Mouse (Mus musculus): ENCODE data around the gene Scap. TPM values are rescaled to one million over a fixed set of nuclear protein-coding genes. Genes with fewer than 3 reads are reported as not detected.
A peak's percentile ranks its signal among the peaks of the same experiment; 100 is the strongest.
"Not testable (repeated sequence)": the region's sequence is repeated elsewhere in the genome, so short reads cannot be mapped to it uniquely, and the experiment has no call there.

Gene Scap
- polyA plus RNA-seq, 1 experiment from 2014 or later: 33.4 TPM

DNA sequence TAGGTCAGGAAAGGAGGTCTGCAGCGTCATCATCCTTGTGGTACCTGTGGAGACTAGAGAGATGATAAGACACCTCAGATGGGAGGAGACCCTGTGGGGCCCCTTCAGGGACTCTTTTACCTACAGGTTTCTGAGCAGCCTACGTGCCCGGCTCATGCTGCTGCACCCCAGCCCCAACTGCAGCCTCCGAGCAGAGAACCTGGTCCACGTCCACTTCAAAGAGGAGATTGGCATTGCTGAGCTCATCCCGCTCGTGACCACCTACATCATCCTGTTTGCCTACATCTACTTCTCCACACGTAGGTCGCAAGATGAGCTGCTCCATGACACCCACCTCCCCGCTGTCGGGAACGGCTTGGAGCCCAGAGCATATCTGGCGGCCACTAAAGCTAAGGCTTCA, 40.8 kb downstream of the Scap start:
- no peaks in the 10 kb centered on the region for H3K4me1 ChIP-seq (replicated peaks; ENCODE audit: insufficient read depth, low read length)
- WGBS: 94% methylated on average over 13 of the region's 13 CpGs
- H3K27ac ChIP-seq: no peak overlapping the region
- DNase-seq (ENCODE audit: low spot score) (no peak), ATAC-seq (replicated peaks; ENCODE audit: low FRiP score, low read depth) (no peak)
- peaks cover 39% of the 10 kb centered on the region; the same call in 1 of the 2 replicates for H3K36me3 ChIP-seq (ENCODE audit: insufficient read depth, low read length)
- H3K4me3 ChIP-seq (replicated peaks; ENCODE audit: low read depth, low read length): no peak overlapping the region
- H3K4me2 ChIP-seq (ENCODE audit: low read length): no peak overlapping the region
- TF ChIP-seq CTCF (IDR thresholded peaks at IDR 0.05; ENCODE audit: low read depth): no peak
- no peaks in the 10 kb centered on the region for H3K9me3 ChIP-seq (replicated peaks; ENCODE audit: low read length)
- no peaks in the 10 kb centered on the region for H3K27me3 ChIP-seq (ENCODE audit: insufficient read depth, low read length)
- no peak overlapping the region for H3K9ac ChIP-seq (ENCODE audit: low read depth, low read length)

- no peak for DNase-seq (ENCODE audit: low spot score)
- ATAC-seq (replicated peaks; ENCODE audit: low FRiP score, low read depth): no peak
- no peak overlapping the region for H3K4me3 ChIP-seq (replicated peaks; ENCODE audit: low read depth, low read length)
- H3K4me2 ChIP-seq (ENCODE audit: low read length): no peak overlapping the region
- no peak overlapping the region for H3K27ac ChIP-seq
- no peaks in the 10 kb centered on the region for H3K4me1 ChIP-seq (replicated peaks; ENCODE audit: insufficient read depth, low read length)
- H3K36me3 ChIP-seq (ENCODE audit: insufficient read depth, low read length): peaks cover 44% of the 10 kb centered on the region; the same call in 1 of the 2 replicates
- no peaks in the 10 kb centered on the region for H3K9me3 ChIP-seq (replicated peaks; ENCODE audit: low read length)
- no peak for TF ChIP-seq CTCF (IDR thresholded peaks at IDR 0.05; ENCODE audit: low read depth)
- WGBS: 97% methylated on average over 3 of the region's 3 CpGs
- no peak overlapping the region for H3K9ac ChIP-seq (ENCODE audit: low read depth, low read length)
- H3K27me3 ChIP-seq (ENCODE audit: insufficient read depth, low read length): no peaks in the 10 kb centered on the region
These were observed 42.6 kb downstream of the Scap start for GRCm38 (mm10) chr9:110375668-110376067.

DNA sequence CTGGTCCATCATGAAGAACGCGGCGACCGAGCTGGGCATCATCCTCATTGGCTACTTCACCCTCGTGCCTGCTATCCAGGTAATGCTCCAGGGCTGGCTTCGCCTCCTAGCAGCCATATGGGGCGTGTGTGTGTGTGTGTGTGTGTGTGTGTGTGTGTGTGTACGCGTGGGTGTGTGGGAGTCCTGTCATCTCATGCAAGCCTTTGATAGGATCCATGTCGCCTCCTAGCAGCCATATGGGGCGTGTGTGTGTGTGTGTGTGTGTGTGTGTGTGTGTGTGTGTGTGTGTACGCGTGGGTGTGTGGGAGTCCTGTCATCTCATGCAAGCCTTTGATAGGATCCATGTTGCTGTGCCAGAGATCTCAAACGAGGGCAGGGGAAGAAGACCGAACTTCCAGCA, 44.6 kb downstream of the Scap start:
- not testable (repeated sequence) for ATAC-seq (replicated peaks; ENCODE audit: low FRiP score, low read depth); H3K9ac ChIP-seq (ENCODE audit: low read depth, low read length); H3K4me2 ChIP-seq (ENCODE audit: low read length); H3K27ac ChIP-seq; DNase-seq (ENCODE audit: low spot score); H3K27me3 ChIP-seq (ENCODE audit: insufficient read depth, low read length); H3K4me3 ChIP-seq (replicated peaks; ENCODE audit: low read depth, low read length); H3K9me3 ChIP-seq (replicated peaks; ENCODE audit: low read length); H3K4me1 ChIP-seq (replicated peaks; ENCODE audit: insufficient read depth, low read length)
- WGBS: 81% methylated on average over 15 of the region's 15 CpGs
- peaks cover 42% of the 10 kb centered on the region; the same call in 1 of the 2 replicates for H3K36me3 ChIP-seq (ENCODE audit: insufficient read depth, low read length)

DNA sequence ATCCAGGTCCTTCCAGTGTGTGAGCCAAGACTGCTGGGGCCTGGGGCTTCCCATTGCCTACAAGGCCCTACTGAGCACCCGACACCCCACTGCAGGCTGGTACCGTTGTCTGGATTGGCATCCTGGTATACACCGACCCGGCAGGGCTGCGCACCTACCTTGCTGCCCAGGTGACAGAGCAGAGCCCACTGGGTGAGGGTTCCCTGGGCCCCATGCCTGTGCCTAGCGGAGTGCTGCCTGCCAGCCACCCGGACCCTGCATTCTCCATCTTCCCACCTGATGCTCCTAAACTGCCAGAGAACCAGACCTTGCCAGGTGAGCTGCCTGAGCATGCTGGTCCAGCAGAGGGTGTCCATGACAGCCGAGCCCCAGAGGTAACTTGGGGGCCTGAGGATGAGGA, 46.3 kb downstream of the Scap start:
- no peaks in the 10 kb centered on the region for H3K4me1 ChIP-seq (replicated peaks; ENCODE audit: insufficient read depth, low read length)
- H3K27ac ChIP-seq: no peak overlapping the region
- H3K4me3 ChIP-seq (replicated peaks; ENCODE audit: low read depth, low read length): no peak overlapping the region
- H3K27me3 ChIP-seq (ENCODE audit: insufficient read depth, low read length): no peaks in the 10 kb centered on the region
- no peak for TF ChIP-seq CTCF (IDR thresholded peaks at IDR 0.05; ENCODE audit: low read depth)
- WGBS: 96% methylated on average over 8 of the region's 8 CpGs
- no peak overlapping the region for H3K4me2 ChIP-seq (ENCODE audit: low read length)
- DNase-seq (ENCODE audit: low spot score) (no peak), ATAC-seq (replicated peaks; ENCODE audit: low FRiP score, low read depth) (no peak)
- H3K36me3 ChIP-seq (ENCODE audit: insufficient read depth, low read length): peaks cover 42% of the 10 kb centered on the region
- no peaks in the 10 kb centered on the region for H3K9me3 ChIP-seq (replicated peaks; ENCODE audit: low read length)
- no peak overlapping the region for H3K9ac ChIP-seq (ENCODE audit: low read depth, low read length)

GRCm38 (mm10) chr9:110380662-110381061, 47.6 kb downstream of the Scap start:
- DNase-seq (ENCODE audit: low spot score) (peak; percentile 27), ATAC-seq (replicated peaks; ENCODE audit: low FRiP score, low read depth) (peak; percentile 70; the same call in 1 of the 2 replicates)
- Histone ChIP-seq H3K27ac (no peak overlapping the region), H3K4me3 (replicated peaks; ENCODE audit: low read depth, low read length) (no peak overlapping the region), H3K4me2 (ENCODE audit: low read length) (peak overlapping the region; percentile 30; the same call in 1 of the 2 replicates), H3K4me1 (replicated peaks; ENCODE audit: insufficient read depth, low read length) (no peaks in the 10 kb centered on the region), H3K27me3 (ENCODE audit: insufficient read depth, low read length) (no peaks in the 10 kb centered on the region), H3K9me3 (replicated peaks; ENCODE audit: low read length) (no peaks in the 10 kb centered on the region), H3K9ac (ENCODE audit: low read depth, low read length) (no peak overlapping the region), H3K36me3 (ENCODE audit: insufficient read depth, low read length) (peaks cover 49% of the 10 kb centered on the region)
- 45% methylated on average over 21 of the region's 21 CpGs for WGBS
- TF ChIP-seq CTCF (IDR thresholded peaks at IDR 0.05; ENCODE audit: low read depth): no peak

GRCm38 (mm10) chr9:110381292-110381691, 48.2 kb downstream of the Scap start:
- no peak for DNase-seq (ENCODE audit: low spot score)
- TF ChIP-seq CTCF (IDR thresholded peaks at IDR 0.05; ENCODE audit: low read depth): no peak
- H3K27ac ChIP-seq: no peak overlapping the region
- H3K4me1 ChIP-seq (replicated peaks; ENCODE audit: insufficient read depth, low read length): no peaks in the 10 kb centered on the region
- peak; percentile 15; the same call in 1 of the 2 replicates for ATAC-seq (replicated peaks; ENCODE audit: low FRiP score, low read depth)
- no peaks in the 10 kb centered on the region for H3K9me3 ChIP-seq (replicated peaks; ENCODE audit: low read length)
- no peak overlapping the region for H3K4me3 ChIP-seq (replicated peaks; ENCODE audit: low read depth, low read length)
- no peak overlapping the region for H3K9ac ChIP-seq (ENCODE audit: low read depth, low read length)
- H3K4me2 ChIP-seq (ENCODE audit: low read length): no peak overlapping the region
- no peaks in the 10 kb centered on the region for H3K27me3 ChIP-seq (ENCODE audit: insufficient read depth, low read length)
- peaks cover 53% of the 10 kb centered on the region for H3K36me3 ChIP-seq (ENCODE audit: insufficient read depth, low read length)
- WGBS: 81% methylated on average over 12 of the region's 12 CpGs

- ATAC-seq (replicated peaks; ENCODE audit: low FRiP score, low read depth) (no peak), DNase-seq (ENCODE audit: low spot score) (no peak)
- Histone ChIP-seq H3K4me3 (replicated peaks; ENCODE audit: low read depth, low read length) (no peak overlapping the region), H3K9ac (ENCODE audit: low read depth, low read length) (no peak overlapping the region), H3K9me3 (replicated peaks; ENCODE audit: low read length) (no peaks in the 10 kb centered on the region), H3K4me1 (replicated peaks; ENCODE audit: insufficient read depth, low read length) (no peaks in the 10 kb centered on the region), H3K4me2 (ENCODE audit: low read length) (no peak overlapping the region), H3K27ac (no peak overlapping the region), H3K27me3 (ENCODE audit: insufficient read depth, low read length) (no peaks in the 10 kb centered on the region), H3K36me3 (ENCODE audit: insufficient read depth, low read length) (peaks cover 61% of the 10 kb centered on the region)
- no peak for TF ChIP-seq CTCF (IDR thresholded peaks at IDR 0.05; ENCODE audit: low read depth)
- WGBS: 90% methylated on average over 7 of the region's 7 CpGs
These were observed 51.4 kb downstream of the Scap start for GRCm38 (mm10) chr9:110384369-110384929.
